Mouse (Mus musculus) bone marrow, adult 2 months (tissue): Measurements from ENCODE around the gene Cd247.

ENCODE experiments used
- CTCF ChIP-seq: fragments of 200-500 bp; IDR thresholded peaks from 2 replicates; pipeline ENCODE4 v1.5.1; 2011; ENCODE audit warnings: low read length, control low read depth; ENCODE audit not compliant: control insufficient read depth, insufficient read depth
- POLR2A ChIP-seq: fragments of 200-500 bp; IDR thresholded peaks from 2 replicates; pipeline ENCODE4 v1.6.1; 2011; ENCODE audit warnings: low read depth, mild to moderate bottlenecking, control low read depth, low read length, borderline replicate concordance; ENCODE audit not compliant: control insufficient read depth

- TF ChIP-seq POLR2A (no peak), CTCF (no peak)
These were observed 49.1 kb downstream of the Cd247 start for GRCm38 (mm10) chr1:165837546-165837945.
